Mouse (Mus musculus) brain, embryonic 14.5 days (tissue): ENCODE data around the gene Gng2.

ENCODE experiments used
- CTCF ChIP-seq: fragments of 200-500 bp; IDR thresholded peaks from 2 replicates; pipeline ENCODE4 v1.5.1; 2012; ENCODE audit warnings: inconsistent platforms, mild to moderate bottlenecking, moderate library complexity, borderline replicate concordance; ENCODE audit not compliant: insufficient read depth, insufficient read length; ENCODE audit errors: extremely low read depth
- POLR2A ChIP-seq: fragments of 200-500 bp; IDR thresholded peaks from 2 replicates; pipeline ENCODE4 v1.6.1; 2012; ENCODE audit warnings: mild to moderate bottlenecking, inconsistent platforms, borderline replicate concordance; ENCODE audit not compliant: poor library complexity, insufficient read depth, insufficient read length, severe bottlenecking; ENCODE audit errors: extremely low read depth

DNA sequence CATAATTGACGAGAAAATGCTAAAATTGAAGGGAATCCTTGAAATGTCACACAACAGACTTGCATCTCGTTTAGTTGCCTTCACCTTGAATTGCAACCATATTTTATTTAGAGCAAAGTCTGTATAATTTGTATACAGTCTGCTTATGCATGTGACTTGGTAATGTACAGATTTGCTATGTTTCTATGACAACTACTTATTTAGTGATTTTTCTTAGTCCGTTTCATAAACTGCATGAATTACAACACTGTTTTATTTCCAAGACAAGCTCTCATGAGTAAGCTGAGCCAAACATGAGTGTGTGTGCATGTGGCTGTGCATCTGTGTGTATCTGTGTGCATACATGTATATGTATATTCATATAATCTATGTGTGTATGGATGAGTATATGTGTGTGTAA is 42.1 kb upstream of the Gng2 start:
- TF ChIP-seq CTCF (no peak), POLR2A (no peak)
